Mouse (Mus musculus) 3134 (cell line): ENCODE measurements around the gene Mok.
A peak's percentile ranks its signal among the peaks of the same experiment; 100 is the strongest.

Experiments used
- DNase-seq: peaks from one replicate; pipeline ENCODE4 v3.0.0-alpha.2; 2011; ENCODE audit warnings: low spot score; ENCODE audit not compliant: insufficient read length; ENCODE audit errors: extremely low read depth

The Mok gene

GRCm38 (mm10) chr12:110850010-110850928 lies 9.5 kb upstream of the Mok start, which contains the start of gene Zfp839:
Gene Zfp839, plus strand, starts transcription at chr12:110850253.
- peak; percentile 84 for DNase-seq

- no peak for DNase-seq
Measured at GRCm38 (mm10) chr12:110846191-110846765, 5.5 kb upstream of the Mok start.

DNA sequence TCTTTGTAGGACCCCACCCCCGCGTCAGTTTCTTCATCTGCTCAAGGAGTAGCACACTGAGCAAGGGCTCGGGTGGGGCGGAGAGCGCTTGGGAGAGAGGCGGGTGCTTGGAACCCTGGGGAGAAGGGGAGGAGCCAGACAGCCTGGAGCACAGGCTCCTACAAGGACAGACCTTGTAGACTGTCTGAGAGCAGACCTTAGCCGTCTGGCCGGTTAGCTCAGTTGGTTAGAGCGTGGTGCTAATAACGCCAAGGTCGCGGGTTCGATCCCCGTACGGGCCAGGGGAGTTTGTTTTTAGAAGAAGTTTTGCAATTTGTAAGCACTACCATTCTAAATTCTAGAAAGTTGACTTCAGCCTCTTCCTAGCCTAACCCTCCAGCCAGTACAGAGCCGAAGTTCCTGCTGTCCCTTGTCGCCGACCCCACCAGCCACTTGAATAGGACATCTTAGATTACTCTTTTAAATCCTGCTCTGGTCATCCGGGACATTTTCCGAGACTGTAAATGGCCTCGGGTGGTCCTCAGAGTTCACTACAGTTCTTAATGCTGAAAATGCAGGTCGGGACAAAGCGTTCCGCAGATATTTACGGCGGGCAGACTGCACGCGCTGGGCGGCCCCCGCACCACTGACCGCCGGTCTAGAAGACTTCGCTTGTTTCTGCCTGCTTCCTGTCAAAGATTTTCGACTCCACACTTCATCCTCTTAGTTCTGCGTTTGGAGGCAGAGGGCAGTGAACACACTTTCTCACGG lies 4.6 kb upstream of the Mok start:
- DNase-seq = peak; percentile 90

DNA sequence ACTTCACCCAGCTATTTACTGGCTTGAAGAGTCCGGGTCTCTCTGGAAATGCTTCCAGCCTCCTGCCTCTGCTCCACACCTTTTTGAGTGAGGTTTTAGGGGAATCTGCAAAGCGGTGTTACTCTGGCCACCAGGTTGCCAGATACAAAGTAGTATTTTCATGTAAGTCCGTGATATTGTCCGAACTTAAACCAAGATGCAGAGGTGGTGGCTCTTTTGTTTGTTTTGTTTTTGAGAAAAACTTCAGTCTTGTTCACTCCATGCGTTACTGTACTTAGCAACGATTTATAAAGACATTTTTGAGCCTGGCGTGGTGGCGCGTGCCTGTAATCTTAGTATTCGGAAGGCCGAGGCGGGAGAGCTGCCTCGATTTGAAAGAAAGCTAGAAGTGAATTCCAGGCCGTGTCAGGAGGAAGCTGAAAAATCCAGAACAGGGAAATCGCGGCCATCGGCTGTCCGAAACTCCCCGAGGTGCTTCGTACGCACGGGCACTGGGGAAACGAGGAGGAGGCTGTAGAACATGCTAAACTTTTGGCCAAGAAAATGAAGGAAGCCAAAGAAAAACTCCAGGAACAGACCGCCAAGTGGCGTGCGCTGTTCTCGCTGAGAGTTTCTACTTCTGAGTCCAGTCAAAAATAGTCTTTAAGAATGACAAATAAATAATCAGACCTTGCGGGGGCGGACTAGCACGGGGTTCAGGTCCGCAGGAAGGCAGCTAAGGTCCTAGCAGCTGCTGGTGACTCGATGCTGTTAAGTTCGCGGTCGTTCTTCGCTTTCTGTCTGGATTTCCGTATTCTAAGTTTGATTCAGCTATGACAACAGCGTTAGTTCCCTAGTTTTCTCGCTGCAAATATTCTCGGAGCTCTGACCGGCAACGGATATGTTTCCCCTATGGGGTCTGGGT lies 3.7 kb upstream of the Mok start:
- no peak for DNase-seq

- peak; percentile 85 for DNase-seq
Measured at GRCm38 (mm10) chr12:110843194-110844048, 2.7 kb upstream of the Mok start.

GRCm38 (mm10) chr12:110841731-110842493 lies 1.2 kb upstream of the Mok start:
- peak; percentile 31 for DNase-seq

- DNase-seq = no peak
Measured at GRCm38 (mm10) chr12:110837850-110838249, 2.9 kb downstream of the Mok start.

DNA sequence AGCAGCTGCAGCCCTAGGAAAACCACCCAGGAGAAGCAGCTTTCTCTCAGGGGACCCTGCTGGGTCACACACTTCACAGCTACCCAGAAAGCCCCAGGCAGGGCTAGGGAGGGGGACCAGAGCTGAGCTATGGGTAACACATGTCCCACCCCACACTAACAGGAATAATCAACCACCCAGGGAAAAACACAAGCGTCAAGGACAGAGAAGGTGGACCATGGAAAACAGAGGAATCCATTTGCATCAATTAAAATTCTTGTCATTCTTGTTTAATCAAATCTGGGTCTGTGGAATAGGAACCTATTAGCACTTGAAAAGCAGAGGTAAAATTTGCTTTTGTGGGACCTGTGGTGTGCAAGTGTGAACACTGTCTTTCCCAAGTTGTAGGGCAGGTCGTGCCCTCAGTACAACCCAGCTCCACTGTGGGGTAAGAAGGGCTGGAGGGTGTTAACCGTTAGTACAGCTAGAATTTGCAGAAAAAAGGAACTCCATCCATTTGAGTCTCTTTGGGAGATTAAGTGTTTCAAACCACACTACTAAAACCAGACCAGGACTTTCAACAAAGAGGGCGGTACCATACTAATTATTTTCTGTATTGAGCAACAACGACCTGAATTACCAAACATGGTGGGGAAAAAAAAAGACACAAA lies 3.4 kb downstream of the Mok start:
- no peak for DNase-seq

DNA sequence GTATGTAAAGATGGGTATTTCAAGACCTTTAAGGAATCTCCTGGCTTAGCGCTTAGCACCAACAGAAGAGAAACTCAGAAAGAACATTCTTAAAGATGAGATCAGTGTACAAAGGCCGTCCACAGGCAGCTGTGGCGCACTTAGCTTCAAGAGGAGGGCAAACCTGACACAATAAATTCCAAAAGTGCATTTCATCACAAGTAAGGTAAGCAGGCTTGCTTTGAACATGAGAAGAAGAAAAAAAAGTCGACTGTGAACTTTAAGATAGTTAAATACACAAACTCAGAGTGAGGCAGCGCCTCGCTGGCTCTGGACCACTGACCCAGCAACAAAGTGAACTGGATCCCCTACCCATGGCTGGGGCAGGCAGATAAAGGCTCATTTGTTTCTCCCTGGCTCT lies 4.0 kb downstream of the Mok start:
- DNase-seq = no peak

DNA sequence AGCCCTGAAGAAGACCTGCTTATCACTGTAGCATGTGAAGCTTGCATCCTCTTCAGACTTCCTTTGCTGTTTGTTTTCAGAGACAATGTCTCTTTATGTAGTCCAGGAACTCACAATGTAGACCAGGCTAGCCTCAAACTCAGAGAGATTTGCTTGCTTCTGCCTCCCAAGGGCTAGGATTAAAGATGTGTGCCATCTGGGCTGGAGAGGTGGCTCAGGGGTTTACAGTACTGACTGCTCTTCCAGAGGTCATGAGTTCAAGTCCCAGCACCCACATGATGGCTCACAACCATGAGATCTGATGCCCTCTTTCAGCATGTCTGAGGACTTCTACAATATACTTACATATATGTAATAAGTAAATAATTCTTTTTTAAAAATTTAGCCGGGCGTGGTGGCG lies 5.6 kb downstream of the Mok start:
- DNase-seq = no peak

DNA sequence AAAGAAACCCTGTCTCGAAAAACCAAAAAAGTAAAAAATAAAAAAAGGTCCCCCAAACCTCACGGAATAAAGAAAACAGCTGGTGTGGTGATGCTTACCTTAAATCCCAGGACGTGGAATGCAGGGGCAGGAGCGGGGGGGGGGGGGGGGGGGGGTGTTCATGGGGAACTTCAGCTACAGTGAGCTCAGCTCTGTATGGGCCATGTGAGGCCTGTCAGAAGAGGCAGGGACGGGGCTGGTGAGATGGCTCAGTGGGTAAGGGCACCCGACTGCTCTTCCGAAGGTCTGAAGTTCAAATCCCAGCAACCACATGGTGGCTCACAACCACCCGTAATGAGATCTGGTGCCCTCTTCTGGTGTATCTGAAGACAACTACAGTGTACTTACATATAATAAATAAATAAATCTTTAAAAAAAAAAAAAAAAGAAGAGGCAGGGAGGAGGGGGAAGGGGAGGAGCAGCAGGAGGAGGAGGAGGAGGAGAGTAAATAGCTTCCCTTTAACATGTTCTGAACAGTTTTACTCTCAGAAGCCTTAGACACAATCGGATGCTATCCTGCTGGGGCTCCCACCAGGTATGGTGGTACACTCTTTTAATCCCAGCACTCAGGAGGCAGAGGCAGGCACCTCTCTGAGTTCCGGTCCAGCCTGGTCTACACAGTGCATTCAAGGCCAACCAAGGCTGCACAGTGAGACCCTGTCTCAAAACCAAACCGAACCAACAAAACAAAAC lies 10.3 kb downstream of the Mok start:
- no peak for DNase-seq

GRCm38 (mm10) chr12:110828908-110829307 lies 11.8 kb downstream of the Mok start:
- DNase-seq = no peak

DNA sequence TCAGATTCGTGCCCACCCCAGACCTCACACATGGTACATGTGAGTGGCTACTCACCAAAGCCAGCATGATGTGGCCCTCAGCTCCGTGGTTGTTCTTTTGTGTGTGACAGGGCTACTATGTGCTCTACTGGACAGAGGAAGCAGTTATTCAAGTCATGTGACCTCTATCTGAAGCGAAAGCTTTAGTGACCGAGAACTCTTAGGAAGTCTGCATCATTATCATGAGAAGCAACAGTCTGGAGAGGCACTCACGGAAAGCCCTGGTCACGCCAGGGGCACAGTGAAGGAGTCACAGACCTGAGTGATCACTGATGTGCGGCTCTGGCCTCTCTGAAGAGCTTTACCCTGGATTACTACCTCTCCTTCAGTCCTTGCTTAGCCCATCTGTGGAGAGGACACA lies 18.4 kb downstream of the Mok start:
- DNase-seq = no peak

- DNase-seq = no peak
Measured at GRCm38 (mm10) chr12:110821787-110822186, 19.0 kb downstream of the Mok start.

GRCm38 (mm10) chr12:110819367-110819766 lies 21.4 kb downstream of the Mok start:
- no peak for DNase-seq

DNA sequence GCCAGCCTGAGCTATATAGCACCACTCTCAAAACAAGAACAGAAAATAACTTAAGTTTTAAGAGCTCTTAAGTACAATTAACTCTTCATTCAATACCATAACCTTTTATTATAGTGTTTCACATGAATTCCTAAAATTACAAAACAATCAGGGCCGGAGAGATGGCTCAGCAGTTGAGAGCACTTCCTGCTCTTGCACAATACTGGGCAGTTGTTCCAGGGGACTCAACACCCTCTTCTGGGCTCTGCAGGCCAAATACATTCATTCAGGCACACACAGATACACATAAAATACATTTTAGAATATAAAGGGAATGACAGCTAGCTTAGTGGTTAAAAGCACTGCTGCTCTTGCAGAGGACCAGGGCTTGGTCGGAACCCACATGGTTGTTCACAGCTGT lies 23.9 kb downstream of the Mok start:
- DNase-seq = no peak

- DNase-seq = no peak
Measured at GRCm38 (mm10) chr12:110814924-110815323, 25.8 kb downstream of the Mok start.

- no peak for DNase-seq
Measured at GRCm38 (mm10) chr12:110813624-110814023, 27.1 kb downstream of the Mok start.
